ENCODE assay signal across 31 mouse cellular contexts in the genomic region with DNA sequence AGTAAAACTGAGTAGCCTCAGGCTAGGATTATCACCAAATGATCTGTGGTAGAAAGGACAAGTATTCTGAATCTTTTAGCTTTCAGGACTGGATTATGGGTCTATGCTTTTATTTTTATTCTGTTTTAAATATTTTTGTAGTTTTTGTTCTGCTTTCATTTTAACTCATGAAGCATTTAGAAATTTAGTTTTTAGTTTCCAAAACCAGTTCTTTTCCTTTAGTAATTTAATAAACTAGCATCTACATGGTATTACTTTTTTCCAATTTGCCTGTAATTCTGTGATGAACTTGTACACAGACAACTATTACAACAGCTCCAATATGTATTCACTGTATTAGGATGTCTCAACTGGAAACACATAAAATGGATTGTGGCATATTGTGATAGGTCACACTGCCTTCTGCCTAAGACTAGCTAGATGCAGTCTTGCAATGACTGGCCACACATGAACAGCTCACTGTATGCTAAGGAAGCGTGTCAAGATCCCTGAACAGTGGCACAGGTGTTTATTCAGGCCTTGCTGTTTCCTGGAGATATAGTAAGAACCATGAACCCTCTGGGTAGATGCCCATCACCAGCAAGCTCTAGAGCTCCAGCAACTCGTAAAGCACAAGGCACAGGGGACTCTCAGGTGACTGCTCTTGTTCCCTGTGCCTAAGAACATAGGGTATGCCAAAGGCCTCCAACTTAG. TPM values are rescaled to one million over a fixed set of nuclear protein-coding genes. Genes with fewer than 3 reads are reported as not detected.
DNase-seq lines count a peak whose midpoint lies in the region; ATAC-seq and TF ChIP-seq lines count a peak whose summit lies in the region.
"Had no signal": no experiment of that assay in that cellular context is flagged by ENCODE, and none has a peak within 500 bp of the region (broad histone marks: within the 10 kb centered on the region; RNA-seq: fewer than 3 reads in every experiment).

No protein-coding gene starts in this region.

- TF ChIP-seq EP300 in liver, embryonic 14.5 days (IDR thresholded peaks at IDR 0.05; ENCODE audit: low read depth), result no peak

- peak; percentile 15; the same call in 1 of the 2 replicates for ATAC-seq in G1E (ENCODE audit: extremely low read depth, insufficient number of reproducible peaks, low FRiP score, poor library complexity, severe bottlenecking)
- peak; percentile 17 to 36; a peak in 2 of 4 replicates for ATAC-seq in hematopoietic stem cell, adult 5-6 weeks (replicated peaks in 1 of 2; ENCODE audit: insufficient read depth in 1 of 2, low FRiP score in 2 of 2, low TSS enrichment in 1 of 2, low read depth in 1 of 2, poor library complexity in 2 of 2, severe bottlenecking in 2 of 2)
- peak; percentile 50; the same call in 1 of the 2 replicates for ATAC-seq in liver, embryonic 14.5 days (ENCODE audit: insufficient read depth)
- ATAC-seq: activated CD4-positive, CD25-positive, alpha-beta regulatory T cell, adult 4 months; forebrain, embryonic 15.5 days; intestine, postnatal 0 days; midbrain, embryonic 13.5 days had no signal

- no peak overlapping the region; the same call in 1 of the 2 replicates for H3K27ac ChIP-seq in liver, embryonic 14.5 days
- H3K27ac ChIP-seq: forebrain, embryonic 10.5 days; forebrain, embryonic 15.5 days; heart, embryonic 10.5 days; heart, embryonic 15.5 days; hindbrain, embryonic 13.5 days; kidney, embryonic 15.5 days; layer of hippocampus, adult 2 months; midbrain, embryonic 13.5 days; neural tube, embryonic 13.5 days had no signal

- H3K4me3 ChIP-seq in G1E (ENCODE audit: low read depth, low read length), result no peak overlapping the region
- no peak overlapping the region for H3K4me3 ChIP-seq in liver, embryonic 14.5 days (ENCODE audit: insufficient read depth in 1 of 2, low read depth in 2 of 2, low read length in 2 of 2)
- H3K4me3 ChIP-seq: forebrain, embryonic 10.5 days; forebrain, embryonic 15.5 days; heart, embryonic 10.5 days; heart, embryonic 15.5 days; hindbrain, embryonic 13.5 days; kidney, embryonic 15.5 days; layer of hippocampus, adult 2 months; megakaryocyte, embryonic 14.5 days; midbrain, embryonic 13.5 days; neural tube, embryonic 13.5 days had no signal

- DNase-seq in G1E (ENCODE audit: low spot score), result no peak
- DNase-seq in liver, embryonic 14.5 days (ENCODE audit: low read depth in 3 of 3, low spot score in 3 of 3), result no peak
- no peak for DNase-seq in cerebellum, adult 9-10 months
- no peak for DNase-seq in heart, postnatal 10 days
- DNase-seq in left cerebral cortex, postnatal 4 days, result no peak
- DNase-seq in B cell, adult 2 months, result no peak
- DNase-seq: adrenal gland, adult 8-10 months; cerebellum, adult 8-10 months; cerebellum, postnatal 36 days; gastrocnemius, postnatal 25 days; heart, adult 11 months; heart, postnatal 36 days; kidney, postnatal 36 days; lung, postnatal 36 days had no signal

- no peaks in the 10 kb centered on the region for H3K27me3 ChIP-seq in G1E (ENCODE audit: insufficient read depth, low read length)
- H3K27me3 ChIP-seq in liver, embryonic 14.5 days (ENCODE audit: control insufficient read depth, insufficient read depth, low read length), result no peaks in the 10 kb centered on the region
- H3K27me3 ChIP-seq: forebrain, embryonic 15.5 days; heart, embryonic 15.5 days; hindbrain, embryonic 13.5 days; kidney, embryonic 15.5 days; megakaryocyte, embryonic 14.5 days; midbrain, embryonic 13.5 days; neural tube, embryonic 13.5 days had no signal

- no peak for TF ChIP-seq CTCF in G1E (IDR thresholded peaks at IDR 0.05; ENCODE audit: low read depth, low read length)
- no peak for TF ChIP-seq CTCF in liver, embryonic 14.5 days (IDR thresholded peaks at IDR 0.05; ENCODE audit: low read depth)

- peaks cover 21% of the 10 kb centered on the region for H3K4me1 ChIP-seq in G1E (ENCODE audit: insufficient read depth, low read depth, low read length)
- H3K4me1 ChIP-seq in liver, embryonic 14.5 days (replicated peaks; ENCODE audit: control insufficient read depth in 2 of 2, insufficient read depth in 2 of 2, low read length in 1 of 2), result peaks cover 17 to 20% of the 10 kb centered on the region in 2 experiments
- H3K4me1 ChIP-seq: forebrain, embryonic 15.5 days; heart, embryonic 10.5 days; heart, embryonic 15.5 days; hindbrain, embryonic 13.5 days; kidney, embryonic 15.5 days; midbrain, embryonic 13.5 days; neural tube, embryonic 13.5 days had no signal

- H3K36me3 ChIP-seq in G1E (replicated peaks), result no peaks in the 10 kb centered on the region
- H3K36me3 ChIP-seq in liver, embryonic 14.5 days (replicated peaks; ENCODE audit: control insufficient read depth, insufficient read depth, low read depth), result no peaks in the 10 kb centered on the region
- H3K36me3 ChIP-seq: forebrain, embryonic 10.5 days; forebrain, embryonic 15.5 days; heart, embryonic 10.5 days; heart, embryonic 15.5 days; hindbrain, embryonic 13.5 days; kidney, embryonic 15.5 days; midbrain, embryonic 13.5 days; neural tube, embryonic 13.5 days had no signal

- WGBS in liver, embryonic 14.5 days (ENCODE audit: insufficient replicate concordance), result 52% methylated on average over 2 of the region's 2 CpGs

- H3K9me3 ChIP-seq in G1E (replicated peaks), result no peaks in the 10 kb centered on the region
- H3K9me3 ChIP-seq in liver, embryonic 14.5 days (ENCODE audit: control insufficient read depth, low read length), result no peaks in the 10 kb centered on the region
- H3K9me3 ChIP-seq: forebrain, embryonic 10.5 days; forebrain, embryonic 15.5 days; heart, embryonic 10.5 days; heart, embryonic 15.5 days; hindbrain, embryonic 13.5 days; kidney, embryonic 15.5 days; megakaryocyte, embryonic 14.5 days; midbrain, embryonic 13.5 days; neural tube, embryonic 13.5 days had no signal

- no peak overlapping the region for H3K4me2 ChIP-seq in liver, embryonic 14.5 days (ENCODE audit: low read depth)
- H3K4me2 ChIP-seq: forebrain, embryonic 15.5 days; heart, embryonic 15.5 days; hindbrain, embryonic 13.5 days; kidney, embryonic 15.5 days; midbrain, embryonic 13.5 days; neural tube, embryonic 13.5 days had no signal

- intact Hi-C loops in heart, postnatal 10 days (cut with DNase I), result no loop called here
- intact Hi-C loops in left cerebral cortex, postnatal 4 days (cut with DNase I), result no loop called here

- H3K9ac ChIP-seq in liver, embryonic 14.5 days (replicated peaks), result no peak overlapping the region
- H3K9ac ChIP-seq: forebrain, embryonic 15.5 days; heart, embryonic 15.5 days; hindbrain, embryonic 13.5 days; kidney, embryonic 15.5 days; midbrain, embryonic 13.5 days; neural tube, embryonic 13.5 days had no signal

RNA-seq across cellular contexts. Expression of a gene that starts 38.0 kb away (rescaled TPM):
- total RNA-seq in G1E (2014; fragmentation: Nextera tagmentation) (0.34 TPM in 1 of 2 replicates, not detected in the other), G1E (2017) (0.11 and 0.12 TPM in 2 replicates)
- not detected in 2 replicates for polyA plus RNA-seq in G1E (2012)
- 0.35 and 1.8 TPM in 2 replicates for total RNA-seq in hematopoietic stem cell, adult 5-6 weeks (2017)
- 0.02 and 0.07 TPM in 2 replicates for polyA plus RNA-seq in liver, embryonic 14.5 days (2012; rRNA removed)
- polyA plus RNA-seq in liver, embryonic 14.5 days (2014; fragmentation: Nextera tagmentation; extraction: Ambion mirVana), result 0.05 and 0.13 TPM in 2 replicates
- total RNA-seq in heart, postnatal 10 days (2021), result under 1 TPM in 1 of 2 experiments, not detected in 1; 0.10 TPM
- total RNA-seq in left cerebral cortex, postnatal 4 days (2021), result not detected
- total RNA-seq: adrenal gland, adult 8-10 months; gastrocnemius, adult 18-20 months; gastrocnemius, postnatal 25 days; heart, postnatal 36 days; layer of hippocampus, adult 2 months; layer of hippocampus, postnatal 25 days had no signal
- polyA plus RNA-seq: embryonic facial prominence, embryonic 11.5 days; forebrain, embryonic 10.5 days; forebrain, embryonic 15.5 days; hindbrain, embryonic 13.5 days; limb, embryonic 11.5 days; midbrain, embryonic 13.5 days; neural tube, embryonic 13.5 days had no signal

RNA-seq across cellular contexts. Expression of a gene that starts 41.9 kb away (rescaled TPM):
- total RNA-seq in G1E (2014; fragmentation: Nextera tagmentation) (0.24 TPM in 1 of 2 replicates, not detected in the other), G1E (2017) (0.46 and 0.93 TPM in 2 replicates)
- not detected in 2 replicates for polyA plus RNA-seq in G1E (2012)
- 11.8 and 23.4 TPM in 2 replicates for total RNA-seq in hematopoietic stem cell, adult 5-6 weeks (2017)
- 2.0 and 3.4 TPM in 2 replicates for polyA plus RNA-seq in liver, embryonic 14.5 days (2012; rRNA removed)
- 4.3 and 6.8 TPM in 2 replicates for polyA plus RNA-seq in liver, embryonic 14.5 days (2014; fragmentation: Nextera tagmentation; extraction: Ambion mirVana)
- total RNA-seq in heart, postnatal 10 days (2021), result 1 to 10 TPM in 1 of 2 experiments, under 1 TPM in 1; 0.74 to 1.4 TPM
- total RNA-seq in left cerebral cortex, postnatal 4 days (2021), result under 1 TPM in 1 of 2 experiments, not detected in 1; 0.16 TPM
